Mouse (Mus musculus) liver, adult (tissue): ENCODE data around the gene Nup107.

Source experiments
- GATA4 ChIP-seq: IDR thresholded peaks from 2 replicates; pipeline ENCODE4 v1.6.1; 2014; ENCODE audit warnings: mild to moderate bottlenecking, low read length; ENCODE audit not compliant: insufficient replicate concordance

The Nup107 gene

DNA sequence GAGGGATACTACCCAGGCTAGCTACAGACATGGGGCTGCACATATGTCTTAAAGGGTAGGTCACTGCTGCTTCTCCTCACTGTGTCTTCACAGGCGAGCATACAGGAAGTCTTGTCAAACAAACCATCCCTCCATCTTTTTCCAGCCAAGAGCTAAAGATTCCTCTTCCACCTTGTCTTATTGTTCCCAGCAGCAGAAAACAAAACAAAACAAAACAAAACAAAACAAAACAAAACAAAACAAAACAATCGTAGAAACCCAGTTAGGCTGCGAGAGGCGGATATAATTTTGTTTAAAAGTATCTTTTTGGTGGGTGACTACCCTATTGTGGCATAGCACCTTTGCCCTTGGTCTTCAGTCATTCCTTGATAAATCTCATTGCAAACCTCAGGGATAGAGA lies 49.9 kb downstream of the Nup107 start:
- TF ChIP-seq GATA4 = no peak

DNA sequence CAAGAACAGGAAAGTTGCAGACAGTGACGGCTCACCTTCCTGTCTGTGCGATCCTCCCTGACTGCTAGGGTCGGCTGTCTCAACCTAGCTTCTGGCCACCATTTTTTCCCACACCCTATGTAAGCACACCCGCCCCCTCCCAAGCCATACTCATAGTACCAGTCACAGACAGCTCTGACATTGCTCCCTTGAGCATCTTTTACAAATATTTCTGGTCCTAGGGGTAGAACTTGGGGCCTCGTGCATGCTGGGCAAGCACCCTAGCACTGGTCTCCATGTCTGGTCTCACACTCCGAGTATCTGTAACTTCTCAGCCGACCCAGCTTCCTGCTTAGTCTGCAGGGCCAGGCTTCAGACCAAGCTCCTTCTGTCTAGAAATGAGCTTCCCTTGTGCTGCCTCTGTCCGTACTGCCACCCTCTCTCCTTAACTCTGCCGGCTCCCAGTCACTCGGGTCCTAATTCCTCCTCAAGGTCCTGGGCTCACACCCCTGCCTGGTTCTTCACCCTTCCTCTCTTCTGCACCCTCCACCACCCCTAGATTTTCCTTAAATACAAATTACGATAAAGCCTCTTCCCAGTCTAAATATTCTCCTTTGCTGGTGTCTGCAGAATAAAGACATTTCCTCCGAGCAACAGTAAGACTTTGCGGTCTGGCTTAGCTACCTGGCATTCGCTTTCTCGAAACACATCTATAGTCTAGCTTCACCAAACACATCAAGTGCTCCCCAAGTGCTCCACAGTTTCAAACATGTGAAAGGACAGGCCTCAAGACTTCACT lies 50.6 kb downstream of the Nup107 start:
- no peak for TF ChIP-seq GATA4

DNA sequence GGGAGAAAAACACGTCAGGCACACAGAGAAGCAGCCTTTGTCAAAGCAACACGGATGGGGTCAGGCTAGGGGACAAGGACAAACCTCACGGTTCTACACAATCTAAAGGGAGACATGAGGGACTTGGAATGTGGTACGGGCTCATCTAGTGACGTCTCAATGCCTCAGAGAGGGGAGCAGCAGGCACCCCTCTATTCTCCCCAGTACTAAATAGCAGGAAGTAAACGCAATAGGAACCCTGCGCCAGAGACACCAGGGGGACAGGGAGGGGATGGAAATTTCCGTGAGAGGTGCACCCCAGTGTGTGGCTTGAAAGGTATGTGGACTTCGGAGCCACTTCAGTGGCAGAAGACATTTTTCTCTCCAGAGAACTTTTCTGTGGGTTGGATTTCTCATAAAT lies 51.6 kb downstream of the Nup107 start:
- no peak for TF ChIP-seq GATA4

DNA sequence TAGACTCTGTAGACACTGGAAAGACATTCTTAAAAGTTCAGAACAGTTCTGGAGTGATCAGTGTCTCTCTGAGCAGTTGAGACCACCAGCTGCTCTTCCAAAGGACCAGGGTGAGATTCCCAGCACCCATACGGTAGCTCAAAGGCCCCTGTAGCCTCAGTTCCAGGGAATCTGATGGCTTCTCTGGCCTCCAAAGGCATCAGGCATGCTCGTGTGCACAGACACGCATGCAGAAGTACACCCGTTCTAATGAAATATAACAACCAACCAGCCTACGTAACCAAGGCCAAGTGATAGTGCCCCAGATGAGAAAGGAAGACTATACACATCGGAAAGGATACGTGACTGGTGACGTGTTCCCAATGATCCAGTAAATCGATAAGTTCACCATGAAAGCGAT lies 52.3 kb downstream of the Nup107 start:
- no peak for TF ChIP-seq GATA4

DNA sequence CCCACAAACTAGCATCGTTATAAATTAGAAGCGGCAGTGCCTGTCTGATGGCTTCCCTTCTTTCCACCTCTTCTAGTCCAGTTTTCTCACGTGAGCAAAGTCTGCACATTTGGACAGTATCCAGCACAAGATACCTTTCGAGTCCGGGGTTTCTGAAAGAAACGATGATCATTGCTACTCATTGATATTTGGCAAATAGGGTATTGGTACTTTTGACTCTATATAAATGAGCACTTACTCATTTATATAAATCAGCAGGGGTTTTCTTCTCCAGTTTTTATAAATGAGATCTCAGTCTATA lies 52.9 kb downstream of the Nup107 start:
- TF ChIP-seq GATA4 = no peak

DNA sequence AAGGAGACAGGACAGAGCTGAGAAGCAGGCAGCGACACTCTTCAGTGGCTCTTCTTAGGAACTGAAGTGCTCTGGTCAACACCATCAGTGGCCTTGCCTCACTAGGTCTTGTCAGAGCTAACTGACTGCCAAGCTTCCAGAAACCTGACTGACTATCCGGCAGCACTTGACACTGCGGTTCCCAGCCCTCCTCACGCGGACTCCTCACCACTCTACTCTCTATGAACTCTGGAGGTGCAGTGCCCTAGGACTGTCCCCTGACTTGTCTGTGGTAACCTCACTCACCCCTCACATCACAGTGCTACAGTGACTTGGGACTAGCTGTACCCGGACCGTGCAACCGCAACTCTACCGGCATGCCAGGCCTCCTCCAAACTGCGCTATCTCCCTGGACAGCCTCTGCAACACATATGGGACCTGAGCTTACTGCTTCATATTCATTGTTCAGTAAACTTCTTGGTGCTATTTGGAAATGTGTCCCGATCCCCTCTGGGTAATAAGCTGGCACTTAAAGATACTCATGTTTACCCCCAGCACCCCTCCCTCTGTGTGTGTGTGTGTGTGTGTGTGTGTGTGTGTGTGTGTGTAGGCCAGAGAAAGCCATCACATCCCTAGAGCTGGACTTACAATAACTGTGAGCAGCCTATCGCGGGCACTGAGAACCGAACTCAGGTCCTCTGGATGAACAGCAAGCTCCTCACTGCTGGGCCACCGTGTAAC lies 53.4 kb downstream of the Nup107 start:
- no peak for TF ChIP-seq GATA4

DNA sequence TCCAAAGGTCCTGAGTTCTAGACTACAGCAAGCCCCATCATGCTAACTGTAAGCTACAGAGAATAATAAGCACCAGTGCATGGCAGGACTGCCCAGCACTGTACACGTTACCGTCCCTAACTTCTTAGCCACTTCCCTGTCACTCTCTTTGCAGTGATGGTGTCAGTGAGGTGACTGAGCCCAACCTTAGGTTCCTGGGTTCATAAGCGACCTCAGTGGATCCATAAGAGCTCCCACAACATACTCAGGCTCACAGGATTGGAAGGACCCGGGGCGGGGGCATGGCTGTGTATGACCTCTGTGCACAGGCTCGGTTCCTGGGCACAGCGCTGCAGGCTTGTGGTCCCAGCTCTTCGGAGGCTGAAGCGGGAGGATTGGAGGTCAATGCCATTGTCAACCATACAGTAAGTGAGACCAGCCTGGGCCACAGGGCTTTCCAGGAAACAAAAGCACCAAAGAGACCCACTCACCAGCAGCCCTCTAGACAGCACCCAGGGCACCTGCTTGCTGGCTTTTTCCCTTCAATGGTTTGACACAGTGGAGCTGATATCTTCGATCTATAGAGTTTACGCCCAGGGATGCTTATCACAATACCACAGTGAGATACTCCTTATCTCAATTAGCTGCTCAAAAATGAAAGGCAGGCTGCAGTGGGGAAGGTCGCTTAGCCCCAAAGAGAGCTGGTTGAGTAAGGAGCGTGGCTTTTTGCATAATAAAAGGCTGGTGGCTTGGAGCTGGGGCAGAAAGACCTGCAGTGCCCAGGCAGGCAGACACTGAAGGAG lies 54.2 kb downstream of the Nup107 start:
- no peak for TF ChIP-seq GATA4

DNA sequence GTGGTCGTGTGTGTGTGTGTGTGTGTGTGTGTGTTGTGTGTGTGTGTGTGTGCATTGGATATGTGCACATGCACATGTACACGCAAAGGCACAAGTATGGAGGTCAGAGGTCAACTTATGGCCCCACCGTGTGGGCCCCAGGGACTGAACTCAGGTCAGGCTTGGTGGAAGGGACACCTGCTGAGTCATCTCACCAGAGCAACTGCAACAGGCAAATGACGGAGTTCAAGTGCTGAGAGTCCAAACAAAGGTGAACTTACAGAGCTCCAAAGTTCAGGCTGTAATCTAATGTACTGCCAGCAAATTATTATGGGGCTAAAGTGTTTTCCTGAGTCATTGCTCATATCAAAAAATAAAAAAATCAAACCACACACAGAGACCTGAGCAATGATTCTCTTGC lies 55.4 kb downstream of the Nup107 start:
- no peak for TF ChIP-seq GATA4

DNA sequence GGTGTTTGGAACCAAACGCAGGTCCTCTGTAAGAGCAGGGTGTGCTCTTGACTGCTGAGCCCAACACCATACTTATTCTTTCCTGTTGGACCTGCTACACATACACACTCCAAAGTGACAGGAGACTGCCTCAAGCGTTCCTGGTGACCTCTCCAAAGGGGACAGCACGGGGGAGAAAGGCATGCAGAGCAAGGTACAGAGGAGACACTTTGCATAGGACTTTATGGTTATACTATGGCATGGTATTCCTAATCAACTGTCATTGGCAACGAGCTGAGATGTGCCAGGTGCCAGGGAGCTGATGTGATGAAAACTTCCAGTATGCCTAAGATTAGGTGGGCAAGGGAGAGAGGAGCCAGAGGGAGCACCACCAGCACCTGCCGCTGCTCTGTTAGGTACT lies 55.9 kb downstream of the Nup107 start:
- TF ChIP-seq GATA4 = no peak

DNA sequence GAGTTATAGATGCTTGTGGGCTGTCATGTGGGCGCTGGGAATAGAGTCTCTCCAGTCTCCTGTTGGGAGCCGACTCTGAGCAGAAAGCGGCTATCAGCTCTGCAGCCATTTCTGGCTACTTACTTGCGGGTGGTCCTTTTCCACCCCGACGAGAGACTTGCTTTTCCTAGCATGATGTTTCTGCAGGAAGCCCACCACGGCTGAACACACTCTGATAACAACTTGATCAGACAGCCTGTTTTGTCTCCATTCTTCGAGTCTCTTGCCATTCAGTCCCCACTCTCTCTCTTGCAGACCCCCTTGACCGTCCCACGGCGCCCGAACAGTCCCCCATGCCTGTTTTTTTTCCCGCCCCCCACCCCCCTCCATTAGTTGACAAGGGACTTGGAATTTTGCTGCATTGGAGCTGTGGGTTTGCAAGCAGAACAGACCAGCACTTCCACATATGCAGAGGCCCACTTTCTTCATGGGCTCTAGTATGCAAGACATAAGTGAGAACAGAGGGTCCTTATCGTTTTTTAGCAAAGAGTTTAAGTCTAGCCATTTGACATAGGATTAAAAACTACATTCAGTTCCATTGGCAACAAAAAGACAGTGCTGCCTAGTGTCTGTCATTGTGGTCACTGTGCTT lies 59.4 kb downstream of the Nup107 start:
- TF ChIP-seq GATA4 = no peak

DNA sequence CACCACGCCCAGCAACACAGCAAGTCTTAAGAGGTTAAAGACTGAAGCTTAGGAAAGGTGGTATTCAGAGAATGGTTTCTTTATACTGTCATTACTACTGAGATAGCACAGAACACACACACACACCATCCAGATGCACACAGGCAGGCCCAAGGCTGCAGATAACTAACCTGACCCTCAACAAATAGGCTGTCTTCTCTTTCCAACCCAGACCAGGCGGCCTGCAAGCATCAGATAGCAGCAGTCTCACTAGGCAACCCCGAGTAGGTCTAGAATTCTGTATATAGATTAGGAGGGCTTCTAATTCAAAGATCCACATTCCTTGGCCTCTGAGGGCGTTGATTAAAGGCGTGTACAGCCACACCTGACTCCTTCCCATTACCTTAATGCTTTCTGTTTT lies 60.3 kb downstream of the Nup107 start:
- no peak for TF ChIP-seq GATA4

DNA sequence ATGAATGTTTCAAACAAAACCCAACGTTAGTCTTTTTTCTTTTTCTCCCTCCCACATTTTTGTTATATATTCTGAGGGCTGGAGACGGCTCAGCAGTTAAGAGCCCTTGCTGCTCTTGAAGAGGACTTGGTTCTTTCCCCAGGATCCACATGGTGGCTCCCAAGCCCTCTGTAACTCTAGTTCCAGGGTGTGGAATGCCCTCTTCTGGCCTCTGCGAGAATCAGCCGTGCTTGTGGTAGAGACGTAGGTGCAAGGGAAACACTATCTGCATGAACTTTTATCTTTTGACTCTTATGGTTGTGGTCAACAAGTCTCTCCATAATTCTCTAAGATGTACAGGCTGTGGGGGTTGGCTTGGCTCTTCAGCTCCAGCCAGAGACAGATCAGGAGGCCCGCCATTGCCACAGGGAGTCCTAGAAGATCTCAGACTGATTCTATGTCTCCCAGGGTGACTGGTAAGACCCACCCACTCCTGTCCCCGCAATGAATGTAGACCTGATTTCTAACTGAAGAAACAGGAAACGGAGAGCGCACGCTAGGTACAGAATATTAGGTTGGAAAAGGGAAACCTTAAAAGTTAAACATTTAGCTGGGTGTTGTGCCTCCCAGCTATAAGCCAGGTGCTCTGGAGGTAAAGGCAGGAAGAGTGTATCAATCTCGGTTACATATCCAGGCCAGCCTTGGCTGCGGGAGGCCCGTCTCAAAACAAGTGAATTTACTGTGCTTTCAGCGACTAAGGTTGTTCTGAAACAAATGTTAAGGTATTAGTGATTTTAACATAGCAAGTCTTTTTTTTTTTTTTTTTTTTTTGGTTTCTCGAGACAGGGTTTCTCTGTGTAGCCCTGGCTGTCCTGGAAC lies 61.0 kb downstream of the Nup107 start:
- no peak for TF ChIP-seq GATA4

DNA sequence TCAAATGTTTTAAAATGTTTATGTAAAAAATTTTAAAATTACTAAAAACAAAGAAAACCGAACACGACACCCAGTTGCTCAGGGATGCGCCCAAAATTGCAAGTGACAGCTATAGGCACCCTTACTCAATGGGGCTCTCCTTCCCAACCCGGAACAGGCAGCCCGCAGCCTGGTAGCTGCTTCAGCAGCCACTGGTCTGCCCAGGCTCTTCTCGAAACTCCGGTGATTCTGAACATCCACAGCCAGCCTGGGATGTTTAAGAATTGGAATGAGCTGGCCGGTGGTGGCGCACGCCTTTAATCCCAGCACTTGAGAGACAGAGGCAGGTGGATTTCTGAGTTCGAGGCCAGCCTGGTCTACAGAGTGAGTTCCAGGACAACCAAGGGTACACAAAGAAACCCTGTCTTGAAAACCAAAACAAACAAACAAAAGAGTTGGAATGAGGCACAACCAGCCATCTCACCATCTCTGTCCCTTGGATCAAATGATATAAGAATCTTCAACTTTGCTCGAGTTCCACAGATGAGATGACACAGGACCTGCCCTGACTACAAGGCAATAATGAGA lies 61.8 kb downstream of the Nup107 start:
- TF ChIP-seq GATA4 = no peak

DNA sequence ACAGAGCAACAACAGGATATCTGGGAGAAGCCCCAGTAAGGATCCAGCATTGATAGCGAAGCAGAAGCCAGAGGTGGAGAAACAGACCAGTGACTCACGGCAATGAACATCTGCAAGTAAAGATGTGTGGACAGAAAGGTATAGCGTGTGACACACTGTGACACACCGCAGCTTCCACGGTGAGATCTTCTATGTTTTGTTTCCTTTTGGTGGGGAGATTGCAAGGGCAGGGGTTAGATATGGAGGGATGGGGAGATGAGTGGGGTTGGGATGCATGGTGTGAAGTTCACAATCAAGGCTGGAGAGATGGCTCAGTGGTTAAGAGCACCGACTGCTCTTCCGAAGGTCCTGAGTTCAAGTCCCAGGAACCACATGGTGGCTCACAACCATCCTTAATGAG lies 62.4 kb downstream of the Nup107 start:
- TF ChIP-seq GATA4 = no peak
